Mouse (Mus musculus): ENCODE results near the gene Zfand4.
"Not testable (repeated sequence)": the region's sequence is repeated elsewhere in the genome, so short reads cannot be mapped to it uniquely, and the experiment has no call there.

Zfand4 gene

GRCm38 (mm10) chr6:116264018-116264651 is at the start of gene Zfand4:
TSS of gene Zfand4 (plus strand) at chr6:116264222.
- DNase-seq (ENCODE audit: low read depth) = peak; percentile 94

- no peak for DNase-seq (ENCODE audit: low read depth)
Measured at GRCm38 (mm10) chr6:116227767-116228166, 36.3 kb upstream of the Zfand4 start.

- peak; percentile 86 for DNase-seq (ENCODE audit: low read depth)
Measured at GRCm38 (mm10) chr6:116228785-116229525, 35.1 kb upstream of the Zfand4 start.

GRCm38 (mm10) chr6:116234821-116235220 is 29.2 kb upstream of the Zfand4 start:
- DNase-seq (ENCODE audit: low read depth) = not testable (repeated sequence)

- no peak for DNase-seq (ENCODE audit: low read depth)
Measured at GRCm38 (mm10) chr6:116235336-116235735, 28.7 kb upstream of the Zfand4 start.

- DNase-seq (ENCODE audit: low read depth) = no peak
Measured at GRCm38 (mm10) chr6:116238083-116238482, 25.9 kb upstream of the Zfand4 start.

GRCm38 (mm10) chr6:116240371-116240770 is 23.7 kb upstream of the Zfand4 start:
- peak; percentile 46 for DNase-seq (ENCODE audit: low read depth)

- no peak for DNase-seq (ENCODE audit: low read depth)
Measured at GRCm38 (mm10) chr6:116259649-116260048, 4.4 kb upstream of the Zfand4 start.

GRCm38 (mm10) chr6:116260481-116260880 is 3.5 kb upstream of the Zfand4 start:
- DNase-seq (ENCODE audit: low read depth) = no peak

- no peak for DNase-seq (ENCODE audit: low read depth)
Measured at GRCm38 (mm10) chr6:116262824-116263223, 1.2 kb upstream of the Zfand4 start.

- DNase-seq (ENCODE audit: low read depth) = no peak
Measured at GRCm38 (mm10) chr6:116264836-116265235, 814 bp downstream of the Zfand4 start.

- DNase-seq (ENCODE audit: low read depth) = no peak
Measured at GRCm38 (mm10) chr6:116265603-116266002, 1.6 kb downstream of the Zfand4 start.

- DNase-seq (ENCODE audit: low read depth) = peak; percentile 44
Measured at GRCm38 (mm10) chr6:116266273-116267109, 2.5 kb downstream of the Zfand4 start.

GRCm38 (mm10) chr6:116267110-116267423 is 3.0 kb downstream of the Zfand4 start:
- DNase-seq (ENCODE audit: low read depth) = no peak

- DNase-seq (ENCODE audit: low read depth) = no peak
Measured at GRCm38 (mm10) chr6:116275695-116276094, 11.7 kb downstream of the Zfand4 start.

- no peak for DNase-seq (ENCODE audit: low read depth)
Measured at GRCm38 (mm10) chr6:116278679-116279317, 14.8 kb downstream of the Zfand4 start.

GRCm38 (mm10) chr6:116281014-116281413 is 17.0 kb downstream of the Zfand4 start:
- no peak for DNase-seq (ENCODE audit: low read depth)

- peak; percentile 63 for DNase-seq (ENCODE audit: low read depth)
Measured at GRCm38 (mm10) chr6:116282546-116282945, 18.5 kb downstream of the Zfand4 start.

- no peak for DNase-seq (ENCODE audit: low read depth)
Measured at GRCm38 (mm10) chr6:116283280-116283679, 19.3 kb downstream of the Zfand4 start.

- DNase-seq (ENCODE audit: low read depth) = no peak
Measured at GRCm38 (mm10) chr6:116286321-116286720, 22.3 kb downstream of the Zfand4 start.

GRCm38 (mm10) chr6:116286870-116287575 is 23.0 kb downstream of the Zfand4 start:
- peak; percentile 20 for DNase-seq (ENCODE audit: low read depth)

GRCm38 (mm10) chr6:116311411-116311810 is 47.4 kb downstream of the Zfand4 start:
- no peak for DNase-seq (ENCODE audit: low read depth)

Measured in NIH3T3 (cell line).